Mouse (Mus musculus) T-helper 1 cell (primary cell): ENCODE measurements around the gene Lman1l.

Experiments used
- in situ Hi-C: fragments of 300-600 bp; cut with MboI, MseI; formaldehyde crosslinking; loops from one replicate; pipeline ENCODE4 v1.15.1; 2025; ENCODE audit warnings: high pct_unique_total_duplicates

The Lman1l gene

GRCm38 (mm10) chr9:57590726-57591125, 29.8 kb downstream of the Lman1l start:
- in situ Hi-C loops, result no loop called here

GRCm38 (mm10) chr9:57589224-57590126, 31.1 kb downstream of the Lman1l start, which contains the start of gene Ulk3:
Ulk3 (plus strand) TSS chr9:57589452.
- in situ Hi-C loops, result no loop called here

- in situ Hi-C loops, result no loop called here
Observed at GRCm38 (mm10) chr9:57584991-57585390, 35.6 kb downstream of the Lman1l start.

- in situ Hi-C loops, result no loop called here
Observed at GRCm38 (mm10) chr9:57577144-57577849, 43.3 kb downstream of the Lman1l start.

GRCm38 (mm10) chr9:57575577-57575976, 45.0 kb downstream of the Lman1l start:
- in situ Hi-C loops, result no loop called here

- in situ Hi-C loops, result no loop called here
Observed at GRCm38 (mm10) chr9:57574397-57574796, 46.2 kb downstream of the Lman1l start.

GRCm38 (mm10) chr9:57568500-57568899, 52.1 kb downstream of the Lman1l start:
- in situ Hi-C loops, result no loop called here

- in situ Hi-C loops, result no loop called here
Observed at GRCm38 (mm10) chr9:57566846-57567245, 53.7 kb downstream of the Lman1l start.

- in situ Hi-C loops, result no loop called here
Observed at GRCm38 (mm10) chr9:57565741-57566221, 54.8 kb downstream of the Lman1l start.

GRCm38 (mm10) chr9:57564609-57565008, 56.0 kb downstream of the Lman1l start:
- in situ Hi-C loops, result no loop called here

GRCm38 (mm10) chr9:57562896-57563372, 57.6 kb downstream of the Lman1l start:
- in situ Hi-C loops, result no loop called here

- in situ Hi-C loops, result no loop called here
Observed at GRCm38 (mm10) chr9:57561711-57562099, 58.9 kb downstream of the Lman1l start.

GRCm38 (mm10) chr9:57560861-57561710, 59.5 kb downstream of the Lman1l start, which contains the start of gene Scamp2:
Scamp2 (plus strand) TSS chr9:57560943.
- in situ Hi-C loops, result no loop called here

- in situ Hi-C loops, result no loop called here
Observed at GRCm38 (mm10) chr9:57560263-57560662, 60.3 kb downstream of the Lman1l start.

GRCm38 (mm10) chr9:57559568-57559967, 61.0 kb downstream of the Lman1l start:
- in situ Hi-C loops, result no loop called here

GRCm38 (mm10) chr9:57558625-57559024, 61.9 kb downstream of the Lman1l start:
- in situ Hi-C loops, result no loop called here

GRCm38 (mm10) chr9:57557215-57557614, 63.4 kb downstream of the Lman1l start:
- in situ Hi-C loops, result no loop called here
